Mouse (Mus musculus) lung, embryonic 14.5 days (tissue): ENCODE data around the gene Hif3a. TPM values are rescaled to one million over a fixed set of nuclear protein-coding genes. Genes with fewer than 3 reads are reported as not detected.
"Not testable (repeated sequence)": the region's sequence is repeated elsewhere in the genome, so short reads cannot be mapped to it uniquely, and the experiment has no call there.

ENCODE experiments used
- ATAC-seq: fragments of 200-750 bp; cut with Nextera tagmentation; 2 replicates; pipeline ENCODE4 v1.8.0; 2017; ENCODE audit warnings: mild to moderate bottlenecking, moderate TSS enrichment, moderate library complexity; ENCODE audit not compliant: insufficient read depth
- DNase-seq: peaks from one replicate; pipeline ENCODE4 v3.0.0-alpha.2; 2015
- H3K27ac ChIP-seq: fragments of 300-500 bp; sonication (generic); 2 replicates; pipeline ENCODE4 v1.5.1; 2014; ENCODE audit warnings: low read depth, mild to moderate bottlenecking, moderate library complexity
- H3K27me3 ChIP-seq: fragments of 300-500 bp; sonication (generic); 2 replicates; pipeline ENCODE4 v1.6.1; 2014; ENCODE audit warnings: low read length, control low read depth; ENCODE audit not compliant: insufficient read depth
- H3K36me3 ChIP-seq: fragments of 300-500 bp; sonication (generic); 2 replicates; pipeline ENCODE4 v1.6.1; 2014; ENCODE audit warnings: control low read depth; ENCODE audit not compliant: insufficient read depth
- H3K4me1 ChIP-seq: fragments of 300-500 bp; sonication (generic); 2 replicates; pipeline ENCODE4 v1.6.1; 2014; ENCODE audit warnings: antibody characterized with exemption, control low read depth; ENCODE audit not compliant: insufficient read depth
- H3K4me2 ChIP-seq: fragments of 300-500 bp; sonication (generic); 2 replicates; pipeline ENCODE4 v1.6.1; 2014; ENCODE audit warnings: mild to moderate bottlenecking
- H3K4me3 ChIP-seq: fragments of 300-500 bp; sonication (generic); 2 replicates; pipeline ENCODE4 v1.5.1; 2014; ENCODE audit warnings: low read depth, low read length
- H3K9ac ChIP-seq: fragments of 300-500 bp; sonication (generic); 2 replicates; pipeline ENCODE4 v1.6.1; 2014
- H3K9me3 ChIP-seq: fragments of 300-500 bp; sonication (generic); 2 replicates; pipeline ENCODE4 v1.6.1; 2016; ENCODE audit warnings: low read depth, low read length, control low read depth
- CTCF ChIP-seq: IDR thresholded peaks from 2 replicates; pipeline ENCODE4 v1.5.1; 2016; ENCODE audit warnings: antibody characterized with exemption, low read depth
- WGBS: fragments of 180-500 bp; shearing (Covaris S2); extraction: QIAGEN DNeasy Blood & Tissue Kit; methylation state at CpG from one replicate; pipeline ENCODE4 v1.1.7; 2014; 5-methylcytosine and 5-hydroxymethylcytosine counted together
- polyA plus RNA-seq: library from polyadenylated mRNA; unstranded; fragments of >200 nt; fragmentation: Nextera tagmentation; extraction: Ambion mirVana; gene quantifications from 2 replicates; pipeline ENCODE4 v1.2.1, GENCODE M21; 2014

Gene Hif3a
- polyA plus RNA-seq, result 33.1 and 38.0 TPM in 2 replicates

DNA sequence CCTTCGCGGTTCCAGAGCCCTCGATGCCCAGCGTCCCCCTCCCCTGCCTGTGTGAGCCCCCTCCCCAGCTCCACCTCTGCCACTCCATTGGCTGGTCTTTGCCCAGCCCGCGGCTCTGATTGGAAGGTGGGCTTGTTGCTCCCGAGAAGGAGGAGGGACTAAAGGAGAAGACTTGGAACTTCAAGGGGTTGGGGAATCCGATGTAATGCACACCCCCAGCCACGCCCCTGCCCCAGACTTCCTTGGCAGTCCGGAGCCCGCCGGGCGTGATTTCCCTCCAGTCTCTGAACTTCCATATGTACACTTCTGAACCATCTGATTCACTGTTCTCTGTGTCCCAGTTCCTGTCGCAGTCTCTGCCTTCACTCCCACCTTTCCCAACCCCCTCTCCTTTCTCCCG lies at the start of gene Hif3a:
TSS of gene Hif3a (minus strand) at position 39 of the 400 bp plus-strand sequence.
- Histone ChIP-seq H3K27me3 (no peaks in the 10 kb centered on the region), H3K4me2 (peak within 1 kb of the TSS; percentile 67), H3K9ac (peak within 1 kb of the TSS; percentile 69), H3K4me3 (peak within 1 kb of the TSS; percentile 61), H3K4me1 (peaks cover 29% of the 10 kb centered on the region), H3K27ac (peak within 1 kb of the TSS; percentile 99), H3K9me3 (no peaks in the 10 kb centered on the region), H3K36me3 (no peaks in the 10 kb centered on the region)
- ATAC-seq (peak; percentile 72), DNase-seq (peak; percentile 96)
- no peak for TF ChIP-seq CTCF
- 0% methylated on average over 15 of the region's 15 CpGs for WGBS

DNA sequence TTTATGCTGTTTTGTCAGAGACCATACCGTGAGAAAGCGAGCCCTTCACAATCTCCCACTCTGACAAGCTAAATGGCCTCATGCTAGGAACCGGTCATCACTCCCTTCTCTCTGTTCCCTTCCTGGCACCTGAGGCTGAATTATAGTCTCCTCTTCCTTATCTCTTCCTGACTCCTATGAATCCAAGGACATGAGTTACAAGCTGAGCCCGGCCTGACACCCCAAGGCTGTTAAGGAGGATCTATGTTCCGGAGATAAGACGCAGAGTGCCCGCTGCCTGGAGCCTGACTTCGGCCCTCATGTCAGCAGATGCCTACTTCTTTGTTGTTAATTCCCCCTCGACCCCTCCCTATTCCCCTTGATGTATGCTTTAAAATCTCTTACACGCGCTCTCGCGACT lies 39.4 kb upstream of the Hif3a start:
- not testable (repeated sequence) for H3K4me3 ChIP-seq, H3K27ac ChIP-seq, ATAC-seq, H3K36me3 ChIP-seq, DNase-seq, H3K27me3 ChIP-seq, H3K4me2 ChIP-seq, H3K9ac ChIP-seq, H3K9me3 ChIP-seq, H3K4me1 ChIP-seq
- 89% methylated on average over 13 of the region's 13 CpGs for WGBS

DNA sequence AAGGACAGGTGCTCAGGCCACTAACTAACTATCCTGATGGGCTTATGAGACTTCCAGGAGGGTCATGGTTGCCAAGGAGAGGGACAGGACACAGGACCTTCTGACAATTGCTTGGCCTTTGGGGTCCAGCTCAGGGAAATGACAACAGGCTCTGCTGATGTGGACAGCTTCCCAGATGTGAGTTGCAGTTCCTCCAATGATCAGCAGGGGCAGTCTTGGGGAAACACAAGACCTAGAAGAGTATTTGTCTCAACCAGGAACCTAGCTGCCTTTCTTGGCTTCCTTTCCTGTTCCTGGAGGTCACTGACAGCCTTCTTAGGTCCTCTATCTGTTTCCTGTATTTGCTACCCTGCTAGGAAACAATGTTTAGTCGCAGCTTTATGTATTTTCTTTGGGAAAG lies 29.1 kb upstream of the Hif3a start:
- H3K27me3 ChIP-seq, result no peaks in the 10 kb centered on the region
- 5% methylated on average over 1 of the region's 1 CpGs for WGBS
- no peak overlapping the region for H3K4me2 ChIP-seq
- no peaks in the 10 kb centered on the region for H3K4me1 ChIP-seq
- H3K9me3 ChIP-seq, result no peaks in the 10 kb centered on the region
- no peaks in the 10 kb centered on the region for H3K36me3 ChIP-seq
- no peak overlapping the region for H3K4me3 ChIP-seq
- H3K9ac ChIP-seq, result no peak overlapping the region
- TF ChIP-seq CTCF, result peak; percentile 43
- H3K27ac ChIP-seq, result no peak overlapping the region
- peak; percentile 23 for DNase-seq
- ATAC-seq, result no peak

DNA sequence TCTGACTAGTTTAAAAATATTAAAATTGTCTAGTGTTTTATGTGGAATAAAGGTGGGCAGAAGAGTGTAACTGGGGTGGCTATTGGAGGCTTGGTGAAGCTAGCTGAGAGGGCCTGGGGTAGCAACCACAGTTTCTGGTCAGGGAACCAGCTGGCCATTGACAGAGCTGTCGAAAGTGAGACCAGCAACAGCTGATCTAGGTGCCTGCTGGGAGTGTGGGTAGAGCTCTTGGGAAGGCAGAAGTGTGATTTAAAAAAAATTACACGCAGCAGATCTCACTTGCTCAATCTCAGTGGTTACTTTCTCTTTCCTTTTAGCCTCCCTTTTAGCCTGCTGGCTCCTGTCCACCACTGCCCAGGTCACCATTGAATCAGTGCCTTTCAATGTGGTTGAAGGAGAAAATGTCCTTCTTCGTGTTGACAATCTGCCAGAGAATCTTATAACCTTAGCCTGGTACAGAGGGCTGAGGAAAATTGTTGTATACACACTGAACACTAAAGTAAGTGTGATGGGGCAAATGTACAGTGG lies 27.9 kb upstream of the Hif3a start:
- H3K4me2 ChIP-seq, result no peak overlapping the region
- TF ChIP-seq CTCF, result no peak
- DNase-seq, result no peak
- H3K27me3 ChIP-seq, result no peaks in the 10 kb centered on the region
- H3K4me3 ChIP-seq, result no peak overlapping the region
- H3K9ac ChIP-seq, result no peak overlapping the region
- no peaks in the 10 kb centered on the region for H3K4me1 ChIP-seq
- WGBS, result 59% methylated on average over 3 of the region's 3 CpGs
- no peak overlapping the region for H3K27ac ChIP-seq
- no peaks in the 10 kb centered on the region for H3K36me3 ChIP-seq
- no peaks in the 10 kb centered on the region for H3K9me3 ChIP-seq
- no peak for ATAC-seq

DNA sequence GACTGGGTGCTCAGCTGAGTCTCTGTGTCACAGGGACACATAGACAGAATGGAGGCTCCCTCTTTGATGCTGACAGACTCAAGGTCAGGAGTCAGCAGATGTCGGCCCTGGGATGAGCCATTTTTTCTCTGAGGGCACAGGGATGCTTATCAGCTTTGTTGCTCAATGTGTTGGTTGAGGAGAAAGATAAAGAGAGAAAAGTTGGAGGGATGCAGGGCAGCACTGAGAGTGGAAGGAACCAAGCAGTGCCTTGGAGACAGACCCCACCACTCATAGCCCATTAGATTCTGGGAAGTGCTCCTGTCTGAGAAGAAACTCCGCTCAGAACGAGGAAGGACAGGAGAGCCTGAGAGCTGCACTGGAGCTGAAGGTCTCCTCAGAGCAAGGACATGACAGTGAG lies 25.5 kb upstream of the Hif3a start:
- no peak for TF ChIP-seq CTCF
- DNase-seq (no peak), ATAC-seq (no peak)
- H3K9ac ChIP-seq, result no peak overlapping the region
- 60% methylated on average over 3 of the region's 3 CpGs for WGBS
- no peaks in the 10 kb centered on the region for H3K9me3 ChIP-seq
- H3K4me2 ChIP-seq, result no peak overlapping the region
- no peak overlapping the region for H3K4me3 ChIP-seq
- no peaks in the 10 kb centered on the region for H3K4me1 ChIP-seq
- no peaks in the 10 kb centered on the region for H3K27me3 ChIP-seq
- H3K27ac ChIP-seq, result no peak overlapping the region
- no peaks in the 10 kb centered on the region for H3K36me3 ChIP-seq

DNA sequence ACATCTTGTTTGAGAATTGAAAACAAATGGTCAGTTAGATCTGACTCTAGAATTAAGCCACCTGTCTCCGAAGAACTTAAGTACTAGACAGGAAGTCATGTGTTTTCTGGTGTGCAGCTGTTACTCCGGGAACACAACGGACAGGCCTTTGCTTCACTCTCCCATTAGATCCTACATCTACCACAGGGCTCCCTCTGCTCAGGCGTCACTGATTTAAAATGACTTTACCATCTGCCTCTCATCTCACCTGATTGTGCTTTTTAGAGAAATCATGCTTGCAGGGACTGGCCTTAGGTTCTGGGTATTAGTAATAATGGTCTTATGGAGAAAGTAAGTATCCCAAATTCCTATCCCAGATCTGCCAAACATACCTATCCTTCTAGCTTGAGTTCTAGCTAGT lies 20.5 kb upstream of the Hif3a start:
- DNase-seq, result no peak
- no peak for TF ChIP-seq CTCF
- Histone ChIP-seq H3K36me3 (no peaks in the 10 kb centered on the region), H3K4me3 (no peak overlapping the region), H3K27me3 (no peaks in the 10 kb centered on the region), H3K4me1 (no peaks in the 10 kb centered on the region), H3K9me3 (no peaks in the 10 kb centered on the region), H3K4me2 (no peak overlapping the region), H3K9ac (no peak overlapping the region), H3K27ac (no peak overlapping the region)
- no peak for ATAC-seq
- 72% methylated on average over 4 of the region's 4 CpGs for WGBS

DNA sequence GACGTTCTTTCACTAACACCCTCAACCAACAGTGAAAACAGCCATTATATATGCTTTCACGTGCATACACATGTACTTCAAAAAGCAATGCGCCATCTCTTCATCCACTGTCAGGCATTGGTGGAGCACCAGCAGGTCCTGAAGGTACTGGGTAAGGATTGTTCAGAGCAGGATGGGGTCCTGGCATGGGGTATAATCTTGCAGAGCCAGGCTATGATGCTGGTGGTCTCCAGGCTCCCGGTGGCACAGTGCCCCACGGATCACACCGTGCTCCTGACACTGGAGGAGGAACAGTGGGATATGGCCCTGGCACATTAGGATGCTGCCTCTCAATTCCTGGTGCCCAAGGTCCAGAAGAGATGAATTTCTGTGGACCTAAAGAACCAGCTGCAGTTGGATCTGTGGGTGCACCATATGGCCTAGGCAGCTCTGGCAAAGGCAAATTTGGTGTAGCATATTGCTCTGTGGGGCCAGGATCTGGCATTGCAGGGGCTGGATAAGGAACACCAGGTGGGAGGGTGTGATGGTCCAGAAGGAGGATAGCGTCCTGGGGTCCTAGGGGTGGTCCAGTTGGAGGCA lies 15.9 kb upstream of the Hif3a start:
- Histone ChIP-seq H3K36me3 (no peaks in the 10 kb centered on the region), H3K27ac (no peak overlapping the region), H3K4me1 (no peaks in the 10 kb centered on the region), H3K4me3 (no peak overlapping the region), H3K9me3 (no peaks in the 10 kb centered on the region), H3K9ac (no peak overlapping the region), H3K4me2 (no peak overlapping the region), H3K27me3 (no peaks in the 10 kb centered on the region)
- no peak for TF ChIP-seq CTCF
- DNase-seq, result no peak
- 76% methylated on average over 7 of the region's 7 CpGs for WGBS
- ATAC-seq, result no peak
